Mouse (Mus musculus): ENCODE measurements around the gene Acot13. TPM values are rescaled to one million over a fixed set of nuclear protein-coding genes. Genes with fewer than 3 reads are reported as not detected.

The Acot13 gene
- polyA plus RNA-seq (2015; fragmentation: Nextera tagmentation; extraction: Ambion mirVana), result 49.3 and 50.1 TPM in 2 replicates

DNA sequence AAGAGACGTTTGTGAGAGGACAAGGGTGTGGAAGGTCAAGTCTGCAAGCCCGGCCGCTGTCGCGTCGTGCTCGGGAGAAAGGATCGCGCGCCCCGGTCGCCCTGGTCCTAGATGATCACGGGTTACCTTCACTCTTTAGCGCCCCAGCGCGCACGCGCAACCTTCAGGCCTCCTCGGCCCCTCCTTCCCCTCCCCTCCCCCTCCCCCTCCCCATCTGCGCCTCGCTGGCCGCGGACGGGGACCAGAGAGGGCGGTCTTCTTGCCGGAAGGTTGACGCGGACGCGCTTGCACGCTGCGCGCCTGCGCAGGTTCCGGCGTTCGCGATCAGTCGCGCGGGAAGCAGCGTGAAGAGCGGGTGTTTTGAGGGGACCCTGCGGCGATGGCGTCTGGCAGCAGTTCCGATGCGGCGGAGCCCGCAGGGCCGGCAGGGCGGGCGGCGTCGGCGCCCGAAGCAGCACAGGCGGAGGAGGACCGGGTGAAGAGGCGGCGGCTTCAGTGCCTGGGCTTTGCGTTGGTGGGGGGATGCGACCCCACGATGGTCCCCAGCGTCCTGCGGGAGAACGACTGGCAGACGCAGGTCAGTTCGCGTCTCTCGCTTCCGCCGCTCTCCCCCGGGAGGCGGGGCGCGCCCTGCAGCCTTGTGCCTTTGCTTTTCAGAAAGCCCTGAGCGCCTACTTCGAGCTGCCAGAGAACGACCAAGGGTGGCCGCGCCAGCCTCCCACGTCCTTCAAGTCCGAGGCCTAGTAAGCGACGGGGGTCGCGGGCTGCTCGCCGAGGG is at the start of gene Acot13, which contains the start of gene Tdp2:
Gene Acot13, minus strand, starts transcription at position 188 of the 778 bp plus-strand sequence.
Gene Tdp2, plus strand, starts transcription at position 327 of the 778 bp plus-strand sequence.
- peak within 1 kb of the TSS; percentile 96 for H3K9ac ChIP-seq
- peak within 1 kb of the TSS; percentile 95 for H3K4me3 ChIP-seq
- H3K27me3 ChIP-seq, result no peaks in the 10 kb centered on the region
- under 1% methylated on average over 89 of the region's 90 CpGs for WGBS
- H3K36me3 ChIP-seq, result no peaks in the 10 kb centered on the region
- peak; percentile 98 for ATAC-seq (ENCODE audit: low read depth)
- H3K4me1 ChIP-seq (replicated peaks), result peaks cover 36% of the 10 kb centered on the region
- peak within 1 kb of the TSS; percentile 69 for H3K4me2 ChIP-seq
- H3K27ac ChIP-seq (replicated peaks), result peak within 1 kb of the TSS; percentile 94
- no peaks in the 10 kb centered on the region for H3K9me3 ChIP-seq

DNA sequence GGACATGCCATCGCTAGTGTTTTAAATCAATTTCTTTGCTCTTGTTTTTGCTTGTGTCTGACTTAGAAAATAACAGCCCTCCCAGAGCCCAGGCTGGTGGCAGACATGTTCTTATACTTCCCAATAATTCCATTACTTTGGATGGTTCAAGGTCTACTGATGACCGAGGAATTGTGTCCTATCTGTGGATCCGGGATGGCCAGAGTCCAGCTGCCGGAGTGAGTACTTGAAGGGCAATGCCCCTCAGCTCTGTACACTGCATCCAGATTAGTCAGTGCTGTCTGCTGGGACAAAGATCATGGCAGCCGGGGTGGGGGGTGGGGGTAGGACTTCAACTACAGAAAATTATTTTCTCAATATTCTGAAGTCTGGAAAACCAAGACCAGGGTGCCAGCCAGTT is 49.4 kb upstream of the Acot13 start:
- H3K27ac ChIP-seq (replicated peaks), result no peak overlapping the region
- H3K4me3 ChIP-seq, result no peak overlapping the region
- no peak overlapping the region for H3K4me2 ChIP-seq
- H3K4me1 ChIP-seq (replicated peaks), result no peaks in the 10 kb centered on the region
- no peak overlapping the region for H3K9ac ChIP-seq
- 0 out of 2 replicates have a peak, but pooled peaks cover 7% of the 10 kb centered on the region for H3K9me3 ChIP-seq
- H3K27me3 ChIP-seq, result no peaks in the 10 kb centered on the region
- no peak for ATAC-seq (ENCODE audit: low read depth)
- peaks cover 13% of the 10 kb centered on the region; the same call in 1 of the 2 replicates for H3K36me3 ChIP-seq
- 93% methylated on average over 5 of the region's 5 CpGs for WGBS

- H3K9ac ChIP-seq, result no peak overlapping the region
- no peak overlapping the region for H3K4me2 ChIP-seq
- 85% methylated on average over 6 of the region's 6 CpGs for WGBS
- no peak overlapping the region for H3K27ac ChIP-seq (replicated peaks)
- H3K4me1 ChIP-seq (replicated peaks), result no peaks in the 10 kb centered on the region
- peaks cover 13% of the 10 kb centered on the region; the same call in 1 of the 2 replicates for H3K36me3 ChIP-seq
- H3K4me3 ChIP-seq, result no peak overlapping the region
- H3K9me3 ChIP-seq, result 0 out of 2 replicates have a peak, but pooled peaks cover 7% of the 10 kb centered on the region
- no peak for ATAC-seq (ENCODE audit: low read depth)
- H3K27me3 ChIP-seq, result no peaks in the 10 kb centered on the region
Observed at GRCm38 (mm10) chr13:24880208-24880607, 48.9 kb upstream of the Acot13 start.

DNA sequence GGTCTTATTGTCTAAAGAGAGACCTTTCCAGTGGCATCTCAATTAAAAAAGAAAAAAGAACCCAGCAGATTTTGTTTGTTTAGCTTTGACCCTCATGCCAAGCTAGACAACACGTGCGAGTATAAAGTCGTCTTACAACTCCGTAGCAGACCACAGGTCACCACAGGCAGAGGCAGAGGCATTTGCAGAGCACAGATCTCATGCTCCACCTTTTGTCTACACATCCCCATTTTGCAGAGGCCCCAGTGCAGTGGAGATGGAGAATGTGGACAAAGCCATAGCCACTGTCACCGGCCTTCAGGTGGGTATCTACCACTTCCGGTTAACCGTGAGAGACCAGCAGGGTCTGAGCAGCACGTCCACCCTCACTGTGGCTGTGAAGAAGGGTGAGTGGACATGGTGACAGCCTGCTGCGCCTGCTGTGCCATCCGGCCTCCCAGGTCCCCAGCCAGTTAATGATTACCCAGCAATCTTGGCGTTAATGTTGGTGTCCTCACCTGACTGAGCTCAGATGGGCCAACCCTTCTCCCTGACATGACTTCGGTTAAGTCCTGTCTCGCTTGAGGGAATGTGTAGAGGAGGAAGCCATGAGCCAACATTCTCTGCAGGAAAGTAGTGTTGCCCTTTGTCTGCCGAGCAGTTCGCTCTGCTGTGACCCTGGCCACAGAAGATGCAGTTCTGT is 48.2 kb upstream of the Acot13 start:
- H3K4me1 ChIP-seq (replicated peaks), result no peaks in the 10 kb centered on the region
- 0 out of 2 replicates have a peak, but pooled peaks cover 7% of the 10 kb centered on the region for H3K9me3 ChIP-seq
- no peak overlapping the region for H3K4me2 ChIP-seq
- ATAC-seq (ENCODE audit: low read depth), result no peak
- H3K27ac ChIP-seq (replicated peaks), result no peak overlapping the region
- no peaks in the 10 kb centered on the region for H3K27me3 ChIP-seq
- no peak overlapping the region for H3K4me3 ChIP-seq
- 88% methylated on average over 15 of the region's 15 CpGs for WGBS
- no peak overlapping the region for H3K9ac ChIP-seq
- H3K36me3 ChIP-seq, result peaks cover 8% of the 10 kb centered on the region; the same call in 1 of the 2 replicates

DNA sequence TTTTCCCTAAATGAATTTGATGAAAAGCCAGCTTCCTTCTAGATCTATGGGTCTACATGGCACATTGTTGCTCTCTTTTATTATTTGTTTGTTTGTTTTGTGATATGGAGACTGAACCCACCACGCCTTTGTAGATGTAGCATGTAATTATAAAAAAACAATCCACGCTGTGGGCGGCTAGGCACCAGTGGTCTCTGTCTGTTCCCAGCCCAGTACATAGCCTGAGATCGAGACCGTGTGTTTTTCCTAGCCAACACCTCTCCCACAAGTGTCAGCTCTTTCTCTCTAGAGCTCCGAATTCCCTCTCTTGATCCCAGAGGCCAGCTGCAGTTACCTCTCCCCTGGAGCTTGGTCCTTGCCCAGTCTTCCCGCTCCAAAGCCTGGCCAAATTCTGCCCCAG is 36.9 kb upstream of the Acot13 start:
- Histone ChIP-seq H3K4me3 (no peak overlapping the region), H3K9ac (no peak overlapping the region), H3K27me3 (no peaks in the 10 kb centered on the region), H3K4me1 (replicated peaks) (no peaks in the 10 kb centered on the region), H3K27ac (replicated peaks) (no peak overlapping the region), H3K9me3 (no peaks in the 10 kb centered on the region), H3K4me2 (no peak overlapping the region), H3K36me3 (no peaks in the 10 kb centered on the region)
- no peak for ATAC-seq (ENCODE audit: low read depth)
- WGBS, result 86% methylated on average over 7 of the region's 7 CpGs

- WGBS, result 90% methylated on average over 10 of the region's 10 CpGs
- Histone ChIP-seq H3K9me3 (no peaks in the 10 kb centered on the region), H3K4me2 (no peak overlapping the region), H3K27me3 (no peaks in the 10 kb centered on the region), H3K36me3 (no peaks in the 10 kb centered on the region), H3K4me3 (no peak overlapping the region), H3K9ac (no peak overlapping the region), H3K4me1 (replicated peaks) (no peaks in the 10 kb centered on the region), H3K27ac (replicated peaks) (no peak overlapping the region)
- no peak for ATAC-seq (ENCODE audit: low read depth)
Observed at GRCm38 (mm10) chr13:24867789-24868188, 36.4 kb upstream of the Acot13 start.

GRCm38 (mm10) chr13:24866430-24867402 is 35.4 kb upstream of the Acot13 start:
- H3K9ac ChIP-seq, result no peak overlapping the region
- ATAC-seq (ENCODE audit: low read depth), result no peak
- H3K27ac ChIP-seq (replicated peaks), result no peak overlapping the region
- no peaks in the 10 kb centered on the region for H3K27me3 ChIP-seq
- 71% methylated on average over 9 of the region's 9 CpGs for WGBS
- no peak overlapping the region for H3K4me2 ChIP-seq
- no peaks in the 10 kb centered on the region for H3K4me1 ChIP-seq (replicated peaks)
- H3K36me3 ChIP-seq, result no peaks in the 10 kb centered on the region
- no peaks in the 10 kb centered on the region for H3K9me3 ChIP-seq
- no peak overlapping the region for H3K4me3 ChIP-seq

DNA sequence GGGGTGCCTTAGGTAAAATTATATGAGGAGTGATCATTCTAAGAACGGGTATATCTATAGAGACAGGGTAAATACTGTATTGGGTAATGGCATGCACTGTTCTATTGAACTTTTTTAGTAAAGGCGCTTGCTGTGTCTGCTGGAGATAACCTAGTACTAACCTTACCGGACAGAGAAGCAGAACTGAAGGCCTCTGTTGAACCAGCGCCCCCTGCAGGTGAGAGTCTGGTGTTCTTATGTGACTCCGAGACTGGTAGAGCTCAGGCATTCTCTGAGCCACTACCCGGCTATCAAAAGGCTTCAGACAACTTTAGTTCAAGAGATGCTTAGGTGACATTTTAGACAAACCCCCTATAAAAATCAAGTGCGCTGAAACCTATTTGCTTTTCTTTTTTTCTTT is 31.2 kb upstream of the Acot13 start:
- no peaks in the 10 kb centered on the region for H3K27me3 ChIP-seq
- H3K4me3 ChIP-seq, result no peak overlapping the region
- H3K36me3 ChIP-seq, result no peaks in the 10 kb centered on the region
- no peaks in the 10 kb centered on the region for H3K9me3 ChIP-seq
- no peak overlapping the region for H3K27ac ChIP-seq (replicated peaks)
- ATAC-seq (ENCODE audit: low read depth), result no peak
- WGBS, result 60% methylated on average over 7 of the region's 7 CpGs
- H3K4me2 ChIP-seq, result no peak overlapping the region
- no peak overlapping the region for H3K9ac ChIP-seq
- no peaks in the 10 kb centered on the region for H3K4me1 ChIP-seq (replicated peaks)

- H3K9ac ChIP-seq, result no peak overlapping the region
- WGBS, result 78% methylated on average over 7 of the region's 7 CpGs
- H3K4me2 ChIP-seq, result no peak overlapping the region
- no peaks in the 10 kb centered on the region for H3K4me1 ChIP-seq (replicated peaks)
- H3K36me3 ChIP-seq, result no peaks in the 10 kb centered on the region
- H3K4me3 ChIP-seq, result no peak overlapping the region
- no peak overlapping the region for H3K27ac ChIP-seq (replicated peaks)
- no peaks in the 10 kb centered on the region for H3K27me3 ChIP-seq
- no peaks in the 10 kb centered on the region for H3K9me3 ChIP-seq
- no peak for ATAC-seq (ENCODE audit: low read depth)
Observed at GRCm38 (mm10) chr13:24862021-24862420, 30.7 kb upstream of the Acot13 start.

GRCm38 (mm10) chr13:24861084-24861483 is 29.7 kb upstream of the Acot13 start:
- Histone ChIP-seq H3K27me3 (no peaks in the 10 kb centered on the region), H3K9ac (no peak overlapping the region), H3K9me3 (no peaks in the 10 kb centered on the region), H3K27ac (replicated peaks) (no peak overlapping the region), H3K4me2 (no peak overlapping the region), H3K36me3 (no peaks in the 10 kb centered on the region), H3K4me3 (no peak overlapping the region), H3K4me1 (replicated peaks) (no peaks in the 10 kb centered on the region)
- WGBS, result 65% methylated on average over 12 of the region's 12 CpGs
- no peak for ATAC-seq (ENCODE audit: low read depth)

GRCm38 (mm10) chr13:24859115-24859514 is 27.8 kb upstream of the Acot13 start:
- ATAC-seq (ENCODE audit: low read depth), result no peak

More at GRCm38 (mm10) chr13:24859115-24859514, 27.8 kb upstream of the Acot13 start:
- Histone ChIP-seq H3K9me3 (no peaks in the 10 kb centered on the region), H3K27me3 (no peaks in the 10 kb centered on the region), H3K4me1 (replicated peaks) (no peaks in the 10 kb centered on the region), H3K4me3 (no peak overlapping the region), H3K4me2 (no peak overlapping the region), H3K36me3 (no peaks in the 10 kb centered on the region), H3K27ac (replicated peaks) (no peak overlapping the region), H3K9ac (no peak overlapping the region)

All from neural tube, embryonic 13.5 days (tissue).